Comparison of ENCODE assay signal across 22 mouse cellular contexts in genomic region chr3:102079413-102079812, GRCm38 (mm10). TPM values are rescaled to one million over a fixed set of nuclear protein-coding genes. Genes with fewer than 3 reads are reported as not detected.
A peak's percentile ranks its signal among the peaks of the same experiment; 100 is the strongest.
DNase-seq lines count a peak whose midpoint lies in the region; ATAC-seq and TF ChIP-seq lines count a peak whose summit lies in the region.
"Had no signal": no experiment of that assay in that cellular context is flagged by ENCODE, and none has a peak within 500 bp of the region (broad histone marks: within the 10 kb centered on the region; RNA-seq: fewer than 3 reads in every experiment).

No protein-coding gene starts in this region.

- H3K9me3 ChIP-seq in embryonic facial prominence, embryonic 14.5 days (ENCODE audit: control insufficient read depth, low read length): no peaks in the 10 kb centered on the region
- H3K9me3 ChIP-seq in embryonic facial prominence, embryonic 10.5 days: no peaks in the 10 kb centered on the region
- no peaks in the 10 kb centered on the region for H3K9me3 ChIP-seq in limb, embryonic 14.5 days (ENCODE audit: control insufficient read depth, low read length)
- H3K9me3 ChIP-seq in limb, embryonic 10.5 days (replicated peaks): no peaks in the 10 kb centered on the region
- H3K9me3 ChIP-seq: G1E had no signal

- no peak overlapping the region for H3K4me2 ChIP-seq in embryonic facial prominence, embryonic 14.5 days (ENCODE audit: low read depth, low read length)
- H3K4me2 ChIP-seq in limb, embryonic 14.5 days (replicated peaks; ENCODE audit: low read depth, low read length, severe bottlenecking): no peak overlapping the region
- no peak overlapping the region for H3K4me2 ChIP-seq in myocyte (ENCODE audit: low read depth)

- 87% methylated on average over 2 of the region's 2 CpGs for WGBS in embryonic facial prominence, embryonic 14.5 days
- 90% methylated on average over 2 of the region's 2 CpGs for WGBS in embryonic facial prominence, embryonic 10.5 days
- WGBS in limb, embryonic 14.5 days: 66% methylated on average over 2 of the region's 2 CpGs
- WGBS in limb, embryonic 10.5 days: 93% methylated on average over 2 of the region's 2 CpGs

- H3K79me2 ChIP-seq in myocyte (ENCODE audit: control insufficient read depth, insufficient read depth): no peaks in the 10 kb centered on the region

- H3K36me3 ChIP-seq in embryonic facial prominence, embryonic 14.5 days (ENCODE audit: control insufficient read depth, insufficient read depth, low read length): no peaks in the 10 kb centered on the region
- H3K36me3 ChIP-seq in embryonic facial prominence, embryonic 10.5 days (replicated peaks): no peaks in the 10 kb centered on the region
- H3K36me3 ChIP-seq in limb, embryonic 14.5 days (ENCODE audit: control insufficient read depth, insufficient read depth, low read length): no peaks in the 10 kb centered on the region
- no peaks in the 10 kb centered on the region for H3K36me3 ChIP-seq in limb, embryonic 10.5 days
- H3K36me3 ChIP-seq in myocyte (ENCODE audit: control insufficient read depth, insufficient read depth): no peaks in the 10 kb centered on the region
- H3K36me3 ChIP-seq: G1E had no signal

- TF ChIP-seq POLR2A in limb, embryonic 14.5 days (IDR thresholded peaks at IDR 0.05; ENCODE audit: borderline replicate concordance, extremely low read depth, insufficient read depth, insufficient read length): no peak
- no peak for TF ChIP-seq POLR2A in myocyte (IDR thresholded peaks at IDR 0.05; ENCODE audit: insufficient read length, low read depth)

- intact Hi-C loops in gastrocnemius, adult 2 months (cut with DNase I): no loop called here

- no peak overlapping the region for H3K27ac ChIP-seq in embryonic facial prominence, embryonic 14.5 days (replicated peaks; ENCODE audit: low read depth, low read length)
- no peak overlapping the region for H3K27ac ChIP-seq in embryonic facial prominence, embryonic 10.5 days (replicated peaks)
- H3K27ac ChIP-seq in limb, embryonic 14.5 days (replicated peaks; ENCODE audit: low read depth, low read length): no peak overlapping the region
- no peak overlapping the region for H3K27ac ChIP-seq in limb, embryonic 10.5 days
- no peak overlapping the region for H3K27ac ChIP-seq in gastrocnemius, adult 2 months

- no peak for DNase-seq in embryonic facial prominence, embryonic 14.5 days (ENCODE audit: low spot score)
- no peak for DNase-seq in embryonic facial prominence, embryonic 10.5 days (ENCODE audit: low spot score)
- DNase-seq in limb, embryonic 14.5 days (ENCODE audit: low spot score): no peak
- DNase-seq in limb, embryonic 10.5 days (ENCODE audit: low spot score): no peak
- DNase-seq in gastrocnemius, adult 2 months: no peak
- DNase-seq: adrenal gland, adult 2 months; adrenal gland, adult 8-10 months; adrenal gland, postnatal 10 days; adrenal gland, postnatal 14 days; adrenal gland, postnatal 25 days; adrenal gland, postnatal 36 days; B cell, adult 2 months; cerebellum, adult 11 months; cerebellum, adult 11-12 months; cerebellum, adult 18-20 months had no signal

- no peaks in the 10 kb centered on the region; the same call in 1 of the 2 replicates for H3K27me3 ChIP-seq in embryonic facial prominence, embryonic 14.5 days (replicated peaks; ENCODE audit: control insufficient read depth, insufficient read depth, low read length)
- peaks cover 21% of the 10 kb centered on the region for H3K27me3 ChIP-seq in embryonic facial prominence, embryonic 10.5 days (replicated peaks; ENCODE audit: low read depth, poor library complexity, severe bottlenecking)
- H3K27me3 ChIP-seq in limb, embryonic 14.5 days (ENCODE audit: control insufficient read depth, insufficient read depth, low read length): no peaks in the 10 kb centered on the region
- peaks cover 21% of the 10 kb centered on the region for H3K27me3 ChIP-seq in limb, embryonic 10.5 days (ENCODE audit: low read depth, poor library complexity, severe bottlenecking)
- no peaks in the 10 kb centered on the region for H3K27me3 ChIP-seq in myocyte (ENCODE audit: control insufficient read depth, insufficient read depth, insufficient read length)
- H3K27me3 ChIP-seq: CH12.LX, Patski had no signal

- H3K9ac ChIP-seq in embryonic facial prominence, embryonic 14.5 days (ENCODE audit: low read depth, low read length): no peak overlapping the region
- H3K9ac ChIP-seq in limb, embryonic 14.5 days (ENCODE audit: low read depth, low read length, severe bottlenecking): no peak overlapping the region

- no peaks in the 10 kb centered on the region for H3K4me1 ChIP-seq in embryonic facial prominence, embryonic 14.5 days (ENCODE audit: control insufficient read depth, insufficient read depth, low read length)
- H3K4me1 ChIP-seq in embryonic facial prominence, embryonic 10.5 days: peaks cover 17% of the 10 kb centered on the region
- no peaks in the 10 kb centered on the region for H3K4me1 ChIP-seq in limb, embryonic 14.5 days (ENCODE audit: control insufficient read depth, insufficient read depth, low read length)
- peaks cover 10% of the 10 kb centered on the region; the same call in 1 of the 2 replicates for H3K4me1 ChIP-seq in limb, embryonic 10.5 days

- no peak overlapping the region for H3K4me3 ChIP-seq in embryonic facial prominence, embryonic 14.5 days (ENCODE audit: low read depth, low read length)
- no peak overlapping the region for H3K4me3 ChIP-seq in embryonic facial prominence, embryonic 10.5 days
- no peak overlapping the region for H3K4me3 ChIP-seq in limb, embryonic 14.5 days (replicated peaks; ENCODE audit: low read length)
- H3K4me3 ChIP-seq in limb, embryonic 10.5 days: no peak overlapping the region
- H3K4me3 ChIP-seq in myocyte: no peak overlapping the region
- no peak overlapping the region for H3K4me3 ChIP-seq in gastrocnemius, adult 2 months

- H3ac ChIP-seq in myocyte (ENCODE audit: control insufficient read depth, insufficient read length): no peak overlapping the region

- 0 out of 2 replicates have a peak, but pooled peaks have one; percentile 23 for ATAC-seq in embryonic facial prominence, embryonic 14.5 days (ENCODE audit: low read depth)
- ATAC-seq in limb, embryonic 14.5 days (ENCODE audit: low FRiP score, low read depth): peak; percentile 50; the same call in 1 of the 2 replicates
- ATAC-seq: activated CD4-positive, CD25-positive, alpha-beta regulatory T cell, adult 4 months; CD4-positive, CD25-positive, alpha-beta regulatory T cell, adult 4 months; Patski had no signal

- no peak for TF ChIP-seq CTCF in gastrocnemius, adult 2 months (IDR thresholded peaks at IDR 0.05)

TF ChIP-seq in myocyte, 11 proteins besides CTCF, POLR2A, EP300 and RAD21:
- no peak for TF ChIP-seq CEBPB (IDR thresholded peaks at IDR 0.05; ENCODE audit: insufficient read depth, poor library complexity, severe bottlenecking)
- peak in 2 of 3 experiments; percentile 63 to 79 for TF ChIP-seq MYOG (IDR thresholded peaks at IDR 0.05; ENCODE audit: control insufficient read depth in 1 of 3, insufficient read depth in 1 of 3, insufficient read length in 2 of 3, low read depth in 2 of 3)
- TF ChIP-seq MAX (IDR thresholded peaks at IDR 0.05; ENCODE audit: low read depth): no peak
- TF ChIP-seq E2F4 (IDR thresholded peaks at IDR 0.05; ENCODE audit: insufficient read depth): no peak
- TF ChIP-seq TCF12 (IDR thresholded peaks at IDR 0.05; ENCODE audit: insufficient read depth, poor library complexity, severe bottlenecking): peak; percentile 14
- peak in 2 of 3 experiments; percentile 67 to 79 for TF ChIP-seq MYOD1 (IDR thresholded peaks at IDR 0.05; ENCODE audit: control insufficient read depth in 1 of 3, insufficient read length in 2 of 3, low read depth in 2 of 3)
- TF ChIP-seq POLR2AphosphoS2 (IDR thresholded peaks at IDR 0.05; ENCODE audit: insufficient read length, low read depth): no peak

RNA-seq across cellular contexts. Expression of gene Casq2, which starts 6.8 kb away (rescaled TPM):
- polyA plus RNA-seq in embryonic facial prominence, embryonic 14.5 days (2014; fragmentation: Nextera tagmentation; extraction: Ambion mirVana): 128 and 199 TPM in 2 replicates
- 0.10 and 0.16 TPM in 2 replicates for polyA plus RNA-seq in embryonic facial prominence, embryonic 10.5 days (2016; fragmentation: Nextera tagmentation; extraction: Ambion mirVana)
- polyA plus RNA-seq in limb, embryonic 14.5 days (2012; rRNA removed): 62.6 and 91.2 TPM in 2 replicates
- polyA plus RNA-seq in limb, embryonic 14.5 days (2014; fragmentation: Nextera tagmentation; extraction: Ambion mirVana): 40.4 and 59.5 TPM in 2 replicates
- 0.08 and 0.28 TPM in 2 replicates for polyA plus RNA-seq in limb, embryonic 10.5 days (2016; fragmentation: Nextera tagmentation; extraction: Ambion mirVana)
- 482 TPM for polyA plus RNA-seq in myocyte (2012; fragmentation: generic; extraction: Trizol)
- total RNA-seq in gastrocnemius, adult 2 months (2021): 100 to 1,000 TPM in 1 of 2 experiments, 10 to 100 TPM in 1; 21.9 to 106 TPM
- total RNA-seq: CH12.LX, MEL had no signal
- polyA plus RNA-seq: activated CD4-positive, CD25-positive, alpha-beta regulatory T cell, adult 4 months; CD4-positive, CD25-positive, alpha-beta regulatory T cell, adult 4 months; G1E had no signal

Comparison
In these comparisons a context has a peak if more than half of its experiments do, and no peak if none do; other contexts are left out.
1. RNA of gene Casq2, which starts 6.8 kb away (polyA plus RNA-seq): 482 TPM in myocyte (single experiment), 128 to 199 TPM in embryonic facial prominence, embryonic 14.5 days and 40.4 to 91.2 TPM in limb, embryonic 14.5 days; 0.08 to 0.28 TPM in limb, embryonic 10.5 days and 0.10 to 0.16 TPM in embryonic facial prominence, embryonic 10.5 days; every median in the first group is over 10 times any median in the second.